Mouse (Mus musculus) forebrain, embryonic 14.5 days (tissue): ENCODE data around the gene Npas3. TPM values are rescaled to one million over a fixed set of nuclear protein-coding genes. Genes with fewer than 3 reads are reported as not detected.

Source experiments
- ATAC-seq: fragments of 200-750 bp; cut with Nextera tagmentation; 2 replicates; pipeline ENCODE4 v1.8.0; 2017; ENCODE audit warnings: mild to moderate bottlenecking, moderate library complexity
- DNase-seq: peaks from one replicate; pipeline ENCODE4 v3.0.0-alpha.2; 2015; ENCODE audit warnings: low spot score
- H3K27ac ChIP-seq: fragments of 300-500 bp; sonication (generic); 2 replicates; pipeline ENCODE4 v1.5.1; 2014; ENCODE audit warnings: low read depth, mild to moderate bottlenecking, control low read depth, low read length, moderate library complexity
- H3K27me3 ChIP-seq: fragments of 300-500 bp; sonication (generic); replicated peaks from 2 replicates; pipeline ENCODE4 v1.6.1; 2014; ENCODE audit warnings: low read length, control low read depth, mixed read lengths; ENCODE audit not compliant: control insufficient read depth, insufficient read depth
- H3K36me3 ChIP-seq: fragments of 300-500 bp; sonication (generic); 2 replicates; pipeline ENCODE4 v1.6.1; 2014; ENCODE audit warnings: low read length, control low read depth; ENCODE audit not compliant: control insufficient read depth, insufficient read depth
- H3K4me1 ChIP-seq: fragments of 300-500 bp; sonication (generic); 2 replicates; pipeline ENCODE4 v1.6.1; 2014; ENCODE audit warnings: antibody characterized with exemption, low read length, control low read depth; ENCODE audit not compliant: control insufficient read depth, insufficient read depth
- H3K4me2 ChIP-seq: fragments of 300-500 bp; sonication (generic); 2 replicates; pipeline ENCODE4 v1.6.1; 2014; ENCODE audit warnings: mild to moderate bottlenecking, control low read depth, low read length
- H3K4me3 ChIP-seq: fragments of 300-500 bp; sonication (generic); 2 replicates; pipeline ENCODE4 v1.5.1; 2014; ENCODE audit warnings: low read depth, low read length, control low read depth
- H3K9ac ChIP-seq: fragments of 300-500 bp; sonication (generic); 2 replicates; pipeline ENCODE4 v1.6.1; 2014; ENCODE audit warnings: mild to moderate bottlenecking, low read length, control low read depth, moderate library complexity
- H3K9me3 ChIP-seq: fragments of 300-500 bp; sonication (generic); replicated peaks from 2 replicates; pipeline ENCODE4 v1.6.1; 2016; ENCODE audit warnings: low read length, control low read depth, mixed read lengths; ENCODE audit not compliant: control insufficient read depth
- WGBS: fragments of 180-500 bp; shearing (Covaris S2); extraction: QIAGEN DNeasy Blood & Tissue Kit; methylation state at CpG from one replicate; pipeline ENCODE4 v1.1.7; 2014; 5-methylcytosine and 5-hydroxymethylcytosine counted together
- polyA plus RNA-seq: library from polyadenylated mRNA; unstranded; fragments of >200 nt; fragmentation: Nextera tagmentation; extraction: Ambion mirVana; gene quantifications from 2 replicates; pipeline ENCODE4 v1.2.1, GENCODE M21; 2014

Npas3 gene
- polyA plus RNA-seq, 1 experiment from 2014 or later, result 12.9 TPM

- no peak overlapping the region for H3K9ac ChIP-seq
- no peak for ATAC-seq
- H3K4me2 ChIP-seq, result no peak overlapping the region
- no peaks in the 10 kb centered on the region for H3K9me3 ChIP-seq
- H3K36me3 ChIP-seq, result no peaks in the 10 kb centered on the region
- H3K4me3 ChIP-seq, result no peak overlapping the region
- 27% methylated on average over 6 of the region's 6 CpGs for WGBS
- no peaks in the 10 kb centered on the region for H3K27me3 ChIP-seq
- no peak overlapping the region for H3K27ac ChIP-seq
- peaks cover 28% of the 10 kb centered on the region for H3K4me1 ChIP-seq
- peak; percentile 65 for DNase-seq
These were observed 341.0 kb downstream of the Npas3 start for GRCm38 (mm10) chr12:53589446-53589961.

GRCm38 (mm10) chr12:53605661-53606060 is 357.2 kb downstream of the Npas3 start:
- H3K4me1 ChIP-seq, result peaks cover 2% of the 10 kb centered on the region; the same call in 1 of the 2 replicates
- WGBS, result 40% methylated on average over 6 of the region's 6 CpGs
- H3K27me3 ChIP-seq, result no peaks in the 10 kb centered on the region
- no peak overlapping the region for H3K4me2 ChIP-seq
- H3K36me3 ChIP-seq, result no peaks in the 10 kb centered on the region
- no peak overlapping the region for H3K9ac ChIP-seq
- H3K27ac ChIP-seq, result no peak overlapping the region
- no peaks in the 10 kb centered on the region for H3K9me3 ChIP-seq
- ATAC-seq (no peak), DNase-seq (peak; percentile 44)
- no peak overlapping the region for H3K4me3 ChIP-seq

GRCm38 (mm10) chr12:53612120-53612519 is 363.6 kb downstream of the Npas3 start:
- no peak for ATAC-seq
- H3K27me3 ChIP-seq, result no peaks in the 10 kb centered on the region
- no peak overlapping the region for H3K9ac ChIP-seq
- no peaks in the 10 kb centered on the region for H3K4me1 ChIP-seq
- H3K4me2 ChIP-seq, result no peak overlapping the region
- no peaks in the 10 kb centered on the region for H3K9me3 ChIP-seq
- no peak for DNase-seq
- no peak overlapping the region for H3K27ac ChIP-seq
- 90% methylated on average over 7 of the region's 7 CpGs for WGBS
- H3K4me3 ChIP-seq, result no peak overlapping the region
- H3K36me3 ChIP-seq, result no peaks in the 10 kb centered on the region

- peak; percentile 33 for DNase-seq
- Histone ChIP-seq H3K4me1 (peaks cover 29% of the 10 kb centered on the region), H3K4me3 (no peak overlapping the region), H3K4me2 (no peak overlapping the region), H3K27ac (no peak overlapping the region), H3K27me3 (no peaks in the 10 kb centered on the region), H3K9ac (no peak overlapping the region; the same call in 1 of the 2 replicates), H3K36me3 (no peaks in the 10 kb centered on the region), H3K9me3 (no peaks in the 10 kb centered on the region)
- 17% methylated on average over 7 of the region's 7 CpGs for WGBS
- ATAC-seq, result no peak
These were observed 372.8 kb downstream of the Npas3 start for GRCm38 (mm10) chr12:53621271-53621670.

GRCm38 (mm10) chr12:53623793-53624192 is 375.3 kb downstream of the Npas3 start:
- H3K9ac ChIP-seq, result no peak overlapping the region
- peak; percentile 78 for ATAC-seq
- no peaks in the 10 kb centered on the region for H3K9me3 ChIP-seq
- H3K36me3 ChIP-seq, result no peaks in the 10 kb centered on the region
- H3K4me2 ChIP-seq, result peak overlapping the region; percentile 4; the same call in 1 of the 2 replicates
- WGBS, result 2% methylated on average over 9 of the region's 9 CpGs
- peaks cover 29% of the 10 kb centered on the region for H3K4me1 ChIP-seq
- no peak overlapping the region for H3K4me3 ChIP-seq
- peak; percentile 83 for DNase-seq
- peak overlapping the region; percentile 61 for H3K27ac ChIP-seq
- H3K27me3 ChIP-seq, result no peaks in the 10 kb centered on the region

- DNase-seq (peak; percentile 54), ATAC-seq (peak; percentile 28)
- no peak overlapping the region for H3K9ac ChIP-seq
- peak overlapping the region; percentile 21; the same call in 1 of the 2 replicates for H3K27ac ChIP-seq
- no peaks in the 10 kb centered on the region for H3K9me3 ChIP-seq
- peak overlapping the region; percentile 12; the same call in 1 of the 2 replicates for H3K4me2 ChIP-seq
- 14% methylated on average over 11 of the region's 11 CpGs for WGBS
- H3K36me3 ChIP-seq, result no peaks in the 10 kb centered on the region
- peaks cover 34% of the 10 kb centered on the region for H3K4me1 ChIP-seq
- no peaks in the 10 kb centered on the region for H3K27me3 ChIP-seq
- no peak overlapping the region for H3K4me3 ChIP-seq
These were observed 376.0 kb downstream of the Npas3 start for GRCm38 (mm10) chr12:53624379-53625021.

GRCm38 (mm10) chr12:53629483-53630120 is 381.1 kb downstream of the Npas3 start:
- WGBS, result 9% methylated on average over 8 of the region's 8 CpGs
- DNase-seq (peak; percentile 87), ATAC-seq (peak; percentile 85)
- peak overlapping the region; percentile 49; the same call in 1 of the 2 replicates for H3K27ac ChIP-seq
- H3K4me2 ChIP-seq, result no peak overlapping the region
- peaks cover 29% of the 10 kb centered on the region for H3K4me1 ChIP-seq
- no peaks in the 10 kb centered on the region for H3K36me3 ChIP-seq
- H3K9ac ChIP-seq, result no peak overlapping the region
- H3K9me3 ChIP-seq, result no peaks in the 10 kb centered on the region
- no peak overlapping the region for H3K4me3 ChIP-seq
- no peaks in the 10 kb centered on the region for H3K27me3 ChIP-seq

- Histone ChIP-seq H3K9me3 (no peaks in the 10 kb centered on the region), H3K9ac (no peak overlapping the region), H3K4me2 (no peak overlapping the region; the same call in 1 of the 2 replicates), H3K4me3 (no peak overlapping the region), H3K27ac (peak overlapping the region; percentile 49; the same call in 1 of the 2 replicates), H3K36me3 (no peaks in the 10 kb centered on the region), H3K4me1 (peaks cover 25% of the 10 kb centered on the region), H3K27me3 (no peaks in the 10 kb centered on the region)
- DNase-seq, result peak; percentile 82
- ATAC-seq, result peak; percentile 33
- 0% methylated on average over 1 of the region's 1 CpGs for WGBS
These were observed 382.1 kb downstream of the Npas3 start for GRCm38 (mm10) chr12:53630607-53631006.
